Mouse (Mus musculus) midbrain, embryonic 13.5 days (tissue): ENCODE measurements around the gene Pcid2. TPM values are rescaled to one million over a fixed set of nuclear protein-coding genes. Genes with fewer than 3 reads are reported as not detected.

Source experiments
- microRNA-seq: library from miRNA; unstranded; fragments of <30 nt; microRNA quantifications from one replicate; pipeline ENCODE4, GENCODE M21; 2016
- polyA plus RNA-seq: library from polyadenylated mRNA; unstranded; fragments of >200 nt; fragmentation: Nextera tagmentation; extraction: Ambion mirVana; gene quantifications from 2 replicates; pipeline ENCODE4 v1.2.1, GENCODE M21; 2015

Pcid2 gene
- polyA plus RNA-seq, 1 experiment from 2014 or later: 49.2 TPM

Small RNAs within 50 kb of the gene (microRNA-seq; reads per million reads assigned to microRNA genes)
- not detected for gene Mir7065

Other genes starting within 250 kb of the Pcid2 start
- gene Mcf2l, start 231.7 kb downstream of the Pcid2 start, polyA plus RNA-seq: 130 and 141 TPM in 2 replicates
- gene F7, start 79.4 kb downstream of the Pcid2 start, polyA plus RNA-seq: 0.17 TPM in 1 of 2 replicates, not detected in the other
- 0.35 and 0.42 TPM in 2 replicates for gene F10, start 68.2 kb downstream of the Pcid2 start, polyA plus RNA-seq
- gene Proz, start 44.5 kb downstream of the Pcid2 start, polyA plus RNA-seq: 1.00 and 1.2 TPM in 2 replicates
- gene Cul4a, start 162 bp upstream of the Pcid2 start, polyA plus RNA-seq: 69.6 and 76.1 TPM in 2 replicates
- gene Lamp1, start 53.7 kb upstream of the Pcid2 start, polyA plus RNA-seq: 223 and 242 TPM in 2 replicates
- 15.0 and 17.9 TPM in 2 replicates for gene Grtp1, start 95.2 kb upstream of the Pcid2 start, polyA plus RNA-seq
- 0.23 TPM in 1 of 2 replicates, not detected in the other for gene Adprhl1, start 148.7 kb upstream of the Pcid2 start, polyA plus RNA-seq
- 32.5 and 32.9 TPM in 2 replicates for gene Dcun1d2, start 182.7 kb upstream of the Pcid2 start, polyA plus RNA-seq
- gene Tmco3, start 182.7 kb upstream of the Pcid2 start, polyA plus RNA-seq: 43.1 and 46.9 TPM in 2 replicates
- 111 and 115 TPM in 2 replicates for gene Tfdp1, start 233.3 kb upstream of the Pcid2 start, polyA plus RNA-seq